Mouse (Mus musculus) bone marrow, adult 2 months (tissue): ENCODE data around the gene Notum. TPM values are rescaled to one million over a fixed set of nuclear protein-coding genes. Genes with fewer than 3 reads are reported as not detected.

Source experiments
- H3K27ac ChIP-seq: fragments of 200-500 bp; 2 replicates; pipeline ENCODE4 v1.5.1; 2012; ENCODE audit warnings: low read depth, mild to moderate bottlenecking, control low read depth, inconsistent platforms, low read length; ENCODE audit not compliant: control insufficient read depth, poor library complexity, insufficient read depth
- H3K4me1 ChIP-seq: fragments of 200-500 bp; 2 replicates; pipeline ENCODE4 v1.6.1; 2011; ENCODE audit warnings: low read length; ENCODE audit not compliant: control insufficient read depth, insufficient read depth
- H3K4me3 ChIP-seq: fragments of 200-500 bp; replicated peaks from 2 replicates; pipeline ENCODE3; 2011; ENCODE audit warnings: mild to moderate bottlenecking, low read depth, low read length, control low read depth; ENCODE audit not compliant: control insufficient read depth
- CTCF ChIP-seq: fragments of 200-500 bp; IDR thresholded peaks from 2 replicates; pipeline ENCODE4 v1.5.1; 2011; ENCODE audit warnings: low read length, control low read depth; ENCODE audit not compliant: control insufficient read depth, insufficient read depth
- POLR2A ChIP-seq: fragments of 200-500 bp; IDR thresholded peaks from 2 replicates; pipeline ENCODE4 v1.6.1; 2011; ENCODE audit warnings: low read depth, mild to moderate bottlenecking, control low read depth, low read length, borderline replicate concordance; ENCODE audit not compliant: control insufficient read depth
- WGBS: fragments of 180-500 bp; shearing (Covaris S2); methylation state at CpG from one replicate; pipeline ENCODE4 v1.1.7; 2018; 5-methylcytosine and 5-hydroxymethylcytosine counted together
- polyA plus RNA-seq: library from polyadenylated mRNA; stranded (reverse); fragments of >200 nt; gene quantifications from 2 replicates; pipeline ENCODE4 v1.2.4, GENCODE M21; 2011; ENCODE audit warnings: low replicate concordance; ENCODE audit not compliant: missing spikeins, insufficient read depth, insufficient read length

Gene Notum
- polyA plus RNA-seq, 1 experiment, result not detected

DNA sequence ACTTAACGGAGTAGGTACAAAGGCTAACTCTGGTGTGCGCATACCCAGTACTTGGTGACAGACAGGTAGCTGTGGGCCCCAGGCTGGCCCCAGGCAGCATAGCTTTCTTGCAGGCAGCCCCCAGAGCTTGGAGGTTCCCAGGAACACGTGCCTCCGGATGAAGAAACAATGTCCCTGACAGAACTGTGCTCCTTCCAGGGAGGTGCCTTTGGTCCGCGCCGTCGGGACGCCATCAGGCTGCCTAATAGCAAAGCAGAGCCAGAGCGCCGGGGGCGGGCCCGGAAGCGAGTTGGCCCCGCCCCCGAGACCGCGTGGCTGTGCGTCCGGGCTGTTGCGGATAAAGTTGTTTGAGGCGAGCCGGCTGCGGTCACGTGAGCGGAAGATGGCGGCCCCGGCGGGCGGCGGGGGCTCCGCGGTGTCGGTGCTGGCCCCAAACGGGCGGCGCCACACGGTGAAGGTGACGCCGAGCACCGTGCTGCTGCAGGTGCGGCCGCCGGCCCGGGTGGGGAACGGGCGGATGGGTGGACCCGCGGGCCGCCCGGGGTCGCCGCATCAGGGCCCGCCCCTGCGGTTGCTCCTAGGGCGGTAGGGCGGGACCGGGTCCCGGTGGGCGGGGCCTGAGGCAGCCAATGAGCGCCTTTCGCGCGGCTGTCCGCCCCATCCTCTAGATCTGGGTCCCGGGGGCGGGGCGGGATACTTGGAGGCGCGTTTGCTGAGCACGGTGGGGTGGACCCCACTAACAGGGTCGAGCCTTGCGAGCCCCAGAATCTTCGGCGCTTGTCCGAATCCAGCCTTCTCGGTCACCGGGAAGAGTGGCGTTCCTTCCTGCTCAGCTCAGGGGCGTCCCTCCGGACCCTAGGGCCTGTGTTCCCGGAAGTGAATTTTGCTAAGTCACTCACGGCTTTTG lies 12.0 kb upstream of the Notum start, which contains the start of gene Aspscr1:
Gene Aspscr1 (plus strand): TSS at position 287 of the 907 bp plus-strand sequence.
- TF ChIP-seq CTCF (no peak), POLR2A (peak; percentile 72; the same call in 1 of the 2 replicates)
- H3K4me1 ChIP-seq, result peaks cover 2% of the 10 kb centered on the region; the same call in 1 of the 2 replicates
- WGBS, result 1% methylated on average over 83 of the region's 83 CpGs
- H3K4me3 ChIP-seq, result peak within 1 kb of the TSS; percentile 84
- peak within 1 kb of the TSS; percentile 96 for H3K27ac ChIP-seq

DNA sequence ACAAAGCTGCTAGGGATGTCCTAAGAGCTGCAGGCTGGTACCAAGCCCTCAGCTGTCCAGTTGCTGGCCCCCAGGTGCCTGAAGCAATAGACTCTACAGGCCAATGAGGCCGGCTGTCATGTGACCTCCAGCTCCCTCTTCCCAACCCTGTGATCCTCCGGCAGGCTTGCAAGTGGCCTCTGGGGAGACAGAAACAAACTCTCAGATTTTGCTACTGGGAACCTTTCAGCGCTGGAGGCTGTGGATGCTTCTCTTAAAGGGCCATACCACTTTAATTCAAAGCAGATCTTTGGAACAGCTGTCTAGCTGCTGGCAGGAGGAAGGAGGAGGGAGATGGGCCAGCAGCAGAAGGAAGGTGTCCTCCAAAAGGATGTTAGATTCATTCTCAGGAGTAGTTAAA lies 5.6 kb upstream of the Notum start:
- TF ChIP-seq POLR2A (no peak), CTCF (no peak)
- 55% methylated on average over 3 of the region's 3 CpGs for WGBS
- H3K4me3 ChIP-seq, result no peak overlapping the region
- H3K4me1 ChIP-seq, result no peaks in the 10 kb centered on the region
- no peak overlapping the region for H3K27ac ChIP-seq

DNA sequence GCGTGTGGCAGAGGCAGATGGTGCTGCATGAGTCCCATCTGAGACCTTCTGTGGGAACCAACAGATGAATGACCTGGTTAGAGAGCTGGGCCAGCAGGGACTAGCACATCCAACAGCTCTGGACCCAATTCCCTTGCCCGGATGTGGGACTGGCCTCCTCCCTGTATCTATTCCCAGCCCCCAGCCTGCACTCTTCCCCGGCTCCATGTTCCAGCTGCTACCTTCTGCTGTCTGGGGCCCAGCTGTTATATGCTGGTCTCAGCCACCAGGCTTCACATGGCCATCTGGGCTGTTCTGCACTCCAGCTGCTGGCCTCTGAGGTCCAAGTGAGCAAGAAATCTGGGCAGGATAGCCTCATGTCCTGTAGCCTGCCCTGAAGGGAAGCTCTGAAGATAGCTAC lies 4.4 kb upstream of the Notum start:
- H3K27ac ChIP-seq, result no peak overlapping the region

DNA sequence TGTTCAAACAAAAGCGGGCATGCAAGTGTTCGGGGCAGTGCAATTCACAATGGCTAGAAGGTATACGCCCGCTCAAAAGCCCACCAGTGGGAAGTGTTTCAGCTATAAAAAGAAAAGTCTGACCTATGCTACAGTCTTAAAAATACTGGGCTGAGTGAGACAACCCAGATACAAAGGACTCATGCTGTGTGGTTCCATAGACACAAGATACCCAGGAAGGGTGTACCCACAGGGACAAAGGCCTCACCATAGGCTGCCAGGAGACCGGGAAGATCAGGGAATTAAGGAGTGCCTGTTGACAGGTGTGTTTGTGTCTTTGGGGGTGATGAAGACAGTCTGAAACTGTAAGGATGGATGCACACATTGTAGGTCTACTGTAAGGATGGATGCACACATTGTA lies 2.7 kb upstream of the Notum start:
- Histone ChIP-seq H3K4me3 (no peak overlapping the region), H3K27ac (no peak overlapping the region), H3K4me1 (no peaks in the 10 kb centered on the region)
- WGBS, result 84% methylated on average over 5 of the region's 5 CpGs
- TF ChIP-seq CTCF (no peak), POLR2A (no peak)

More for the DNA sequence above, 4.4 kb upstream of the Notum start:
- TF ChIP-seq POLR2A (no peak), CTCF (no peak)
- 79% methylated on average over 3 of the region's 3 CpGs for WGBS
- Histone ChIP-seq H3K4me3 (no peak overlapping the region), H3K4me1 (no peaks in the 10 kb centered on the region)

DNA sequence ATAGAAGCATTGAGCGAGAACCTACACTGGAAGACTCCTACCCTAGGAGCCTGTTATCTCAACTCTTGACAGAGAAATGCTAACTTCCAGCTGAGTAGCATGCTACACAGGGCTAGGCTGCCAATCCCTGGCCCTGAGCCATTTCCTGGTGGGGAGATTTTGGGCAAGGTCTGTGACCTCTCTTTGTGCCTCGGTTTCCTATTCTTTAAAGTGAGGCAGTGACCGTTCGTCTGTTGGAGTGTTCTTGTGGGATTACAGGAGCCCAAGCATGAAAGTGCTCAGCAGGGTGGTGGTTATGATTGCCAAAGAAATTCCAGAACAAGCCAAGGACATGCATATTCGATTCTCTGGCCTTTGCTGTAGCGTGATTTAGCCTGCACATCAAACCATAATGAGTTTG lies 1.8 kb upstream of the Notum start:
- 75% methylated on average over 6 of the region's 6 CpGs for WGBS
- H3K4me3 ChIP-seq, result no peak overlapping the region
- H3K4me1 ChIP-seq, result no peaks in the 10 kb centered on the region
- H3K27ac ChIP-seq, result no peak overlapping the region
- no peak for TF ChIP-seq CTCF
- TF ChIP-seq POLR2A, result no peak

DNA sequence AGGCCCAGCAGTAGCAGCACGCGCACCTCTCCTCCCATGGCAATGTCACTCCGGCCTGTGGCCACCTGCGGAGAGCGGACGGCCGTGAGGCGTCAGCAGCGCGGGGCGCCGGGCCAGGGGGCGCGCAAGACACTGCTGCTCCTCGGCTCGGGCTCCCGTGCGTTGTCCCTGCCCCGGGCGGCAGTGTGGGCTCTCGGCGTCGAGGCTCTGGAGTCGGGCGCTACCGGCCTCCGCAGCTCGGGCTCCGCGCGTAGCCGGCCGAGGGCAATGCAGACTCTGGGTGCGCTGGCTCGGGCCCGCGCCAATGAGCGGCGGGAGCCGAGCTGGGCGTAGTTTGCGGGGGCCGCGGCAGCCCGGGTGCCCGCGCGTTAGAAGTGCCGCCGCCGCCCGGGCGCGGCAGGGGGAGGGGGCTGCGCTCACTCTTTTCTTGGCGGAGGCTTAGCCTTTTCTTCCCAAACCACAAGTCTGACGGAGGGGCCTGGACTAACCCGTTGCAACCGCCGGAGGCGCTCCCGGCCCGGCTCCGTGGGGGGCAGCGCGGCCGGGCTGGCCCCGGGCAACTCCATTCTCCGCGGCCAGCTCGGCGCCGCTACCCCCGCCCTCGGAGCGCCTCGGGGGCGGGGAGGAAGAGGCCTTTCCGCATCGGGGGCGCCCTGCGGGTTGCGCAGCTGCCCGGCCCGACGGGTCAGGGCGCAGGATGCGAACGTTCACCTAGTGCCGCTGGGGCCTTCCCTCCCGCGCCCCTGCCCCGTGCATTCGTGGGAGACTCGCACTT lies 487 bp downstream of the Notum start:
- WGBS, result 2% methylated on average over 82 of the region's 95 CpGs
- H3K4me3 ChIP-seq, result no peak overlapping the region
- H3K27ac ChIP-seq, result no peak overlapping the region; the same call in 1 of the 2 replicates

DNA sequence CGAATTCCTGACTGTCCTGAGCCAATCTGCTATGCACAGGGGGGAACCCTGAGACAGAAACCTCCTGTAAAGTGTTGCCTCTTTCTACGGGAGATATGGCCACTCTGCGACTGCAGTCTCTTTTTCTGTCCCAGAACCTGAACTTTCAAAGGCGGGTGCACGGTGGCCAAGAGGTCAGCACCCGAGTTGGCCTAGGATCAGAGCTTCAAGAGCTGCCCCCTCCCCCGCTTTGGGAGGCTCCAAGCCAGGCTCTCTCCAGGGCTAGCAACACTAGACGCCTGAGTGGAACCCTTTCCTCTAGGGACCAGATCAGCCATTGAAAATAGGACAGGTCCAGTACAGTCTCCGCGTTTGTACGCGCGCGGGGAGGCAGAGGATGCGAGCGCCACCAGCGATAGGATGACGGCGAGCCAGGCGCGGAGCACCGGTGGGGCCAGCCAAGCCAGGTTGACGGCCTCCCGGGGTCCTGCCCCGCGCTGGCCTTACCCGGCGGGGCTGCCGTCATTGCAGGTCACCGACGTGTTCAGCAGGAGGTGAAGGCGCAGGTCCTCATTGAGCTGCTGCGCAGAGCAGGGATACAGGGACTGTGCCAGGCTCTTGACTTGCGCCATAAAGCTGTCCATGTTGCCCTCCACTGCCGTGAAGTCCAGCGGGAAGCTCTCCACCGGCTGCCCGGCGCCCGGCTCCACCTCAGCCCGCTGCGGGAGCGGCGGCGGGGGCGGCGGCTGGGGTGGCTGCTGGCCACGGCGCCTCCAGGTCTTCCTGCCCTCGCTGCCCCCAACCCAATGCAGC lies 1.3 kb downstream of the Notum start:
- H3K4me1 ChIP-seq, result no peaks in the 10 kb centered on the region
- TF ChIP-seq CTCF (no peak), POLR2A (no peak)
- 6% methylated on average over 50 of the region's 50 CpGs for WGBS
- H3K27ac ChIP-seq, result no peak overlapping the region
- no peak overlapping the region for H3K4me3 ChIP-seq

More for the DNA sequence above, 487 bp downstream of the Notum start:
- TF ChIP-seq POLR2A, result no peak
- H3K4me1 ChIP-seq, result no peaks in the 10 kb centered on the region
